Mouse (Mus musculus): ENCODE measurements at regions not wholly inside any gene's neighbourhood (a gene's known extent, or its start where the extent isn't known, plus 50 kb on each side); places are given as distances from the start of the nearest gene placed in this dataset.

GRCm38 (mm10) chr14:99616655-99617335 is 318.3 kb downstream of the Klf5 start:
- TF ChIP-seq CTCF (IDR thresholded peaks at IDR 0.05 in 2 of 3, conservative IDR thresholded peaks at IDR 0.05 in 1 of 3; ENCODE audit: control insufficient read depth in 1 of 3, insufficient read depth in 1 of 3, low read depth in 2 of 3, low read length in 3 of 3, poor library complexity in 1 of 3, severe bottlenecking in 1 of 3) (no peak), NELFE (IDR thresholded peaks at IDR 0.05; ENCODE audit: low read depth, low read length) (no peak), POLR2A (IDR thresholded peaks at IDR 0.05; ENCODE audit: control insufficient read depth in 1 of 2, insufficient read depth in 1 of 2, low read depth in 1 of 2, low read length in 2 of 2, poor library complexity in 1 of 2) (no peak), MAX (IDR thresholded peaks at IDR 0.05; ENCODE audit: low read length) (no peak), MAFK (IDR thresholded peaks at IDR 0.05; ENCODE audit: borderline replicate concordance, low read depth, low read length) (no peak)
